Comparison of ENCODE assay signal across 7 mouse cellular contexts in genomic region chr11:69267341-69267740, GRCm38 (mm10). TPM values are rescaled to one million over a fixed set of nuclear protein-coding genes. Genes with fewer than 3 reads are reported as not detected.
DNase-seq lines count a peak whose midpoint lies in the region; ATAC-seq lines count a peak whose summit lies in the region.

No protein-coding gene starts in this region.

- no peaks in the 10 kb centered on the region; the same call in 1 of the 2 replicates for H3K4me1 ChIP-seq in liver, embryonic 11.5 days (replicated peaks; ENCODE audit: control insufficient read depth, insufficient read depth, low read length)

- no peaks in the 10 kb centered on the region for H3K36me3 ChIP-seq in liver, embryonic 11.5 days (ENCODE audit: control insufficient read depth, insufficient read depth, low read length)

- H3K27me3 ChIP-seq in liver, embryonic 11.5 days (replicated peaks; ENCODE audit: control insufficient read depth, insufficient read depth, low read length), result peaks cover 18% of the 10 kb centered on the region

- no peak for ATAC-seq in liver, embryonic 11.5 days (replicated peaks; ENCODE audit: low FRiP score)

- intact Hi-C loops in left cerebral cortex, postnatal 25 days (cut with DNase I), result loop anchor here (1.0 to 2.0 kb wide), 2 partner anchors 99 to 123 kb away; no protein-coding TSS in a partner anchor

- H3K9me3 ChIP-seq in liver, embryonic 11.5 days (ENCODE audit: control insufficient read depth, low read length), result no peaks in the 10 kb centered on the region

- no peak overlapping the region for H3K27ac ChIP-seq in liver, embryonic 11.5 days (ENCODE audit: low read depth, low read length)

- no peak overlapping the region for H3K4me2 ChIP-seq in liver, embryonic 11.5 days

- no peak overlapping the region for H3K4me3 ChIP-seq in liver, embryonic 11.5 days (ENCODE audit: low read depth, low read length)

- 32% methylated on average over 7 of the region's 7 CpGs for WGBS in liver, embryonic 11.5 days

- DNase-seq in liver, result peak; percentile 17
- DNase-seq in liver, embryonic 11.5 days (ENCODE audit: low spot score), result no peak
- DNase-seq in MN1 (ENCODE audit: low spot score), result peak; percentile 75
- DNase-seq in embryo, embryonic 10 days (ENCODE audit: low spot score), result peak; percentile 66
- peak; percentile 13 for DNase-seq in lung, postnatal 14 days
- DNase-seq in urinary bladder, postnatal 4 days (ENCODE audit: low spot score in 2 of 2), result no peak
- no peak for DNase-seq in left cerebral cortex, postnatal 25 days (ENCODE audit: low spot score in 2 of 2)

- no peak overlapping the region for H3K9ac ChIP-seq in liver, embryonic 11.5 days (ENCODE audit: low read depth, low read length)

RNA-seq across cellular contexts. Expression of gene Gucy2e, which starts 30.5 kb away (rescaled TPM):
- polyA plus RNA-seq in liver, embryonic 11.5 days (2014; fragmentation: Nextera tagmentation; extraction: Ambion mirVana), result 0.04 and 0.05 TPM in 2 replicates
- total RNA-seq in left cerebral cortex, postnatal 25 days (2021), result under 1 TPM; 0.80 to 0.94 TPM

RNA-seq across cellular contexts. Expression of gene Cntrob, which starts 56.2 kb away (rescaled TPM):
- 14.9 and 17.1 TPM in 2 replicates for polyA plus RNA-seq in liver, embryonic 11.5 days (2014; fragmentation: Nextera tagmentation; extraction: Ambion mirVana)
- 10 to 100 TPM; 14.2 to 18.3 TPM for total RNA-seq in left cerebral cortex, postnatal 25 days (2021)

RNA-seq across cellular contexts. Expression of gene Trappc1, which starts 56.4 kb away (rescaled TPM):
- 114 and 123 TPM in 2 replicates for polyA plus RNA-seq in liver, embryonic 11.5 days (2014; fragmentation: Nextera tagmentation; extraction: Ambion mirVana)
- 10 to 100 TPM; 59.0 to 60.5 TPM for total RNA-seq in left cerebral cortex, postnatal 25 days (2021)

RNA-seq across cellular contexts. Expression of gene Kcnab3, which starts 58.7 kb away (rescaled TPM):
- 0.42 and 0.52 TPM in 2 replicates for polyA plus RNA-seq in liver, embryonic 11.5 days (2014; fragmentation: Nextera tagmentation; extraction: Ambion mirVana)
- 10 to 100 TPM; 67.1 to 68.0 TPM for total RNA-seq in left cerebral cortex, postnatal 25 days (2021)

Comparison
In these comparisons a context has a peak if more than half of its experiments do, and no peak if none do; other contexts are left out.
1. DNase-seq: peak in liver (single experiment), MN1 (single experiment), embryo, embryonic 10 days (single experiment) and lung, postnatal 14 days (single experiment); none in liver, embryonic 11.5 days (single experiment), urinary bladder, postnatal 4 days (0 of 2) and left cerebral cortex, postnatal 25 days (0 of 2).